Mouse (Mus musculus) embryonic fibroblast, embryonic 13.5 days (primary cell): ENCODE results near the gene Tmem245.

Source experiments
- CTCF ChIP-seq: IDR thresholded peaks from 2 replicates; pipeline ENCODE4 v1.5.1; 2011; ENCODE audit warnings: mild to moderate bottlenecking, control low read depth, low read length, moderate library complexity, borderline replicate concordance; ENCODE audit not compliant: insufficient read depth
- POLR2A ChIP-seq: IDR thresholded peaks from 2 replicates; pipeline ENCODE4 v1.6.1; 2011; ENCODE audit warnings: low read depth, mild to moderate bottlenecking, control low read depth, low read length, moderate library complexity

- TF ChIP-seq POLR2A (no peak), CTCF (no peak)
Measured at GRCm38 (mm10) chr4:56850724-56851123, 96.5 kb downstream of the Tmem245 start.
